Mouse (Mus musculus) hindbrain, postnatal 0 days (tissue): ENCODE measurements around the gene Sgcb. TPM values are rescaled to one million over a fixed set of nuclear protein-coding genes. Genes with fewer than 3 reads are reported as not detected.
A peak's percentile ranks its signal among the peaks of the same experiment; 100 is the strongest.

Experiments
- ATAC-seq: fragments of 200-750 bp; cut with Nextera tagmentation; 2 replicates; pipeline ENCODE4 v1.8.0; 2017; ENCODE audit warnings: mild to moderate bottlenecking, moderate TSS enrichment, moderate library complexity
- DNase-seq: peaks from one replicate; pipeline ENCODE4 v3.0.0-alpha.2; 2015; ENCODE audit warnings: low spot score
- H3K27ac ChIP-seq: fragments of 300-500 bp; sonication (generic); 2 replicates; pipeline ENCODE4 v1.5.1; 2014; ENCODE audit warnings: mild to moderate bottlenecking
- H3K27me3 ChIP-seq: fragments of 300-500 bp; sonication (generic); 2 replicates; pipeline ENCODE4 v1.6.1; 2014; ENCODE audit warnings: low read length, mixed read lengths; ENCODE audit not compliant: insufficient read depth
- H3K36me3 ChIP-seq: fragments of 300-500 bp; sonication (generic); 2 replicates; pipeline ENCODE4 v1.6.1; 2014; ENCODE audit warnings: low read length, mixed read lengths; ENCODE audit not compliant: insufficient read depth
- H3K4me1 ChIP-seq: fragments of 300-500 bp; sonication (generic); 2 replicates; pipeline ENCODE4 v1.6.1; 2014; ENCODE audit warnings: antibody characterized with exemption, low read length, mixed read lengths; ENCODE audit not compliant: insufficient read depth
- H3K4me2 ChIP-seq: fragments of 300-500 bp; sonication (generic); 2 replicates; pipeline ENCODE4 v1.6.1; 2014; ENCODE audit warnings: low read depth, mild to moderate bottlenecking, low read length, moderate library complexity, mixed read lengths
- H3K4me3 ChIP-seq: fragments of 300-500 bp; sonication (generic); 2 replicates; pipeline ENCODE4 v1.5.1; 2014; ENCODE audit warnings: low read length
- H3K9ac ChIP-seq: fragments of 300-500 bp; sonication (generic); replicated peaks from 2 replicates; pipeline ENCODE4 v1.6.1; 2014; ENCODE audit warnings: mild to moderate bottlenecking, low read length, moderate library complexity, mixed read lengths
- H3K9me3 ChIP-seq: fragments of 300-500 bp; sonication (generic); 2 replicates; pipeline ENCODE4 v1.6.1; 2016; ENCODE audit warnings: low read length, mixed read lengths
- CTCF ChIP-seq: IDR thresholded peaks from 2 replicates; pipeline ENCODE4 v1.5.1; 2016; ENCODE audit warnings: antibody characterized with exemption, control low read depth, low read depth
- WGBS: fragments of 180-500 bp; shearing (Covaris S2); extraction: QIAGEN DNeasy Blood & Tissue Kit; methylation state at CpG from one replicate; pipeline ENCODE4 v1.1.7; 2014; 5-methylcytosine and 5-hydroxymethylcytosine counted together
- polyA plus RNA-seq: library from polyadenylated mRNA; unstranded; fragments of >200 nt; fragmentation: Nextera tagmentation; extraction: Ambion mirVana; gene quantifications from 2 replicates; pipeline ENCODE4 v1.2.1, GENCODE M21; 2015
- total RNA-seq: library from RNA; depleted of rRNA; stranded (reverse); fragments of >200 nt; gene quantifications from 2 replicates; pipeline ENCODE4 v1.2.3, GENCODE M21; 2014

The Sgcb gene
- total and polyA plus RNA-seq, 2 experiments from 2014 or later, result 19.2 to 54.5 TPM

DNA sequence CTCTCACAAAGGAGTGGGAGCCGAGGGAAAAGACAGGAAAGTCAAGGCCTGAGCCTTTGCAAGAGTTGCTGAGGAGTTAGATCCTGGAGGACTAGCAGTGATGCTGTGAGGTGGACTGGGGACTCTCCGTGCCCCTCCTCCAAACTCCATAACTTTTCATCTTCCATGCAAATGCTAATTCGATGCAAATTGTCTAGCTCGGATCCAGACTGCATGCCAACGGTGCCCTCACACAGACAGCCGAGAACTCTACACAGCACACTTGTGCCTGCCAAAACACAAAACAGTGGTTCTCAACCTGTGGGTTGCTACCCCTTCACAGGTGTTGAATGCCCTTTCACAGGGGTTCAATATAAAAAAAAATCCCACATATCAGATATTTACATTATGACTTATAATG is 43.0 kb downstream of the Sgcb start:
- H3K27ac ChIP-seq, result no peak overlapping the region

DNA sequence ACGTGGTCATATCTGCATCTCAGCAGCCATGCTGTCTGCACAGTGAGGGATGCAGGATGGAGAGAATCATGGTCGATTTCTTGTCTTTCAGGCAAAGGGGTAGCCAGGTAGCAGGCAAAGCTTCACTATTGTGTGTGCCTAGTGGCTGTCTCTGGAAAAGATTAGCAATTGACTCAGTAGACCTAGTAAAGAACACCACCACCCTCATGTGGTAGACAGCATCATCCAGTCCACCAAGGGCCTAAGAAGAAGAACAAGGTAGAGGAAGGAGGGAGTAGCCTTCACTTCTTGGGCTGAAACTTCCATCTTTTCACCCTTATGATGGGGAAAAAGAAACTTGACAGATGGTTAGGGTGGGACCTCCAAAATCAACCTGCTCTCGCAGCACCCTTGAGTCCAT is 44.7 kb downstream of the Sgcb start:
- no peak overlapping the region for H3K27ac ChIP-seq
- H3K9me3 ChIP-seq, result no peaks in the 10 kb centered on the region
- peak; percentile 23 for TF ChIP-seq CTCF
- no peak overlapping the region for H3K4me2 ChIP-seq
- H3K4me3 ChIP-seq, result no peak overlapping the region
- no peak overlapping the region for H3K9ac ChIP-seq
- WGBS, result 80% methylated on average over 3 of the region's 3 CpGs
- ATAC-seq, result no peak
- no peak for DNase-seq
- H3K36me3 ChIP-seq, result no peaks in the 10 kb centered on the region
- H3K4me1 ChIP-seq, result no peaks in the 10 kb centered on the region
- no peaks in the 10 kb centered on the region for H3K27me3 ChIP-seq

More for the DNA sequence above, 43.0 kb downstream of the Sgcb start:
- WGBS, result 56% methylated on average over 6 of the region's 6 CpGs
- Histone ChIP-seq H3K4me3 (no peak overlapping the region), H3K27me3 (no peaks in the 10 kb centered on the region), H3K9me3 (no peaks in the 10 kb centered on the region), H3K4me2 (no peak overlapping the region), H3K36me3 (no peaks in the 10 kb centered on the region), H3K9ac (no peak overlapping the region), H3K4me1 (no peaks in the 10 kb centered on the region)
- ATAC-seq (no peak), DNase-seq (no peak)
- no peak for TF ChIP-seq CTCF

DNA sequence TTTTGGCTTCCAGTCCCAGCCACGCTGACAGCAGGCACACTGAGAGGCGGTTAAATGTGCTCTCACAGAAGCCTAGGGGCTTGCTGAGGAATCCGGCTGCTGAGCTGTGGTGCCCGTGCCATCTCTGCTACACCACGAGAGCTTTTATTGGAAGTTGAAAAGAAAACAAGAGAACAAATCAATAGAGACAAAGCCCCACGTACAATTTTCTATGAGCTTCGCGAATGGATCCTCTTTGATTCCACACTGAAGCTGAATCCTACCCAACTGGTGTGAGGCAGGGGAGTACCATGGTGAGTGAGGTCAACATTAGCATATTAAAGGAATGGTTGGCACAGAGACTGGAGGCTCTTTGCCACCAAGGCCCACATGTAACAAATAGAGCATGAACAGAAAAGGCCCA is 46.2 kb downstream of the Sgcb start:
- 21% methylated on average over 8 of the region's 8 CpGs for WGBS
- H3K27me3 ChIP-seq, result no peaks in the 10 kb centered on the region
- no peak overlapping the region for H3K4me3 ChIP-seq
- no peaks in the 10 kb centered on the region for H3K9me3 ChIP-seq
- H3K4me1 ChIP-seq, result no peaks in the 10 kb centered on the region
- ATAC-seq (peak; percentile 75), DNase-seq (peak; percentile 51)
- H3K27ac ChIP-seq, result no peak overlapping the region
- H3K36me3 ChIP-seq, result no peaks in the 10 kb centered on the region
- no peak for TF ChIP-seq CTCF
- H3K4me2 ChIP-seq, result no peak overlapping the region
- no peak overlapping the region for H3K9ac ChIP-seq

DNA sequence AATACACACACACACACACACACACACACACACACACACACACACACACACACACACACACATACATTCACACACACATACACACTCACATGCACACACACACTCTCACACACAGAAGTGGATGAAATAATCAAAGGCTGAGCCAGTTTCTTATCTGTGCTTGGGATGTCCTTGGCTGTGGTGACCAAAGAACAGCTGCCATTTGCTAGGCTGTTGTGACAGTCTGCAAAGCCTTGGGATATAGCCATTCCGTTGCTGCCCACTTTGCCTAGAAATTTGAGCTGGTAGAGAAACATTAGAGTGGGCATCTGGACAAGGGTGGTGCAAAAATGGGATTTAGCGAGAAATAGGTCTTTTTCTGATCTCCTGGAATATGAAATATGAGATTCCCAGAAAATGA is 47.6 kb downstream of the Sgcb start:
- no peak for DNase-seq
- no peak overlapping the region for H3K4me3 ChIP-seq
- no peak overlapping the region for H3K4me2 ChIP-seq
- no peaks in the 10 kb centered on the region for H3K4me1 ChIP-seq
- H3K9ac ChIP-seq, result no peak overlapping the region
- no peaks in the 10 kb centered on the region for H3K27me3 ChIP-seq
- H3K27ac ChIP-seq, result no peak overlapping the region
- no peaks in the 10 kb centered on the region for H3K9me3 ChIP-seq
- 69% methylated on average over 2 of the region's 2 CpGs for WGBS
- ATAC-seq, result no peak
- no peak for TF ChIP-seq CTCF
- no peaks in the 10 kb centered on the region for H3K36me3 ChIP-seq

DNA sequence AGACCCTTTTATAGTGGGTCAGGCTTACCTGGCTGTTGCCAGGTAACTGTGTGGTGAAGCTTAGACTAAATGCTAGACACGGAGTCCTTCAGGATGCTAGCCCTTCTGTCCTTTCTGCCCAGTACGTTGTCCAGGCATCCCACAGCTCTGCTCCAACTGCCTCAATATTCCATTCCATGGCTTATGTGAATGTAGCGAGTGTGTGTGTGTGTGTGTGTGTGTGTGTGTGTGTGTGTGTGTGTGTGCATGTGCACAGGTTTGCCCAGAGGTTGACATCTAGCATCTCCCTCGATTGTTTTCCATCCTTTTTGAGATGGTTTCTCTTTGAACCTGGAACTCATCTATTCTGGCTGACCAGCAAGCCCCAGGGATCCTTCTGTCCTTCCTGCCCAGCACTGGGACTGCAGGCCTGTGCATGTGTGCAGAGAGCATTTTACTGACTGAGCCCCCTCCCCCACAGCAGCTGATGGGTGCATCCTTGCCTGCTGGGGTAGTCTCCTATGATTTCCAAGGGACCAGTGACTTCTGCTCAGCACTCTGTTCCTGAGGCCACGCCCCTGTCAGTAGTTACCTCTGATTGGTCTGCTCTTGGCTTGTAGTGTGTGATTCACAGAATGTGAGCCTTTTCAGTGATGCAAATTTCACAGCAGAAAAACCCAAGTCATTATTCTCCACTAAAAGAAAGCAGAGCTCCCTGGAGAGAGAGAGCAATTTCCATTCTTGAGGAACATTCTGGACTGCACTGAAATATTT is 48.5 kb downstream of the Sgcb start:
- H3K4me3 ChIP-seq, result no peak overlapping the region
- no peaks in the 10 kb centered on the region for H3K27me3 ChIP-seq
- no peak overlapping the region for H3K9ac ChIP-seq
- DNase-seq (peak; percentile 51), ATAC-seq (peak; percentile 69)
- peak overlapping the region; percentile 15; the same call in 1 of the 2 replicates for H3K27ac ChIP-seq
- H3K4me1 ChIP-seq, result no peaks in the 10 kb centered on the region
- no peaks in the 10 kb centered on the region for H3K36me3 ChIP-seq
- H3K4me2 ChIP-seq, result no peak overlapping the region
- no peak for TF ChIP-seq CTCF
- H3K9me3 ChIP-seq, result no peaks in the 10 kb centered on the region
- WGBS, result 59% methylated on average over 5 of the region's 5 CpGs

DNA sequence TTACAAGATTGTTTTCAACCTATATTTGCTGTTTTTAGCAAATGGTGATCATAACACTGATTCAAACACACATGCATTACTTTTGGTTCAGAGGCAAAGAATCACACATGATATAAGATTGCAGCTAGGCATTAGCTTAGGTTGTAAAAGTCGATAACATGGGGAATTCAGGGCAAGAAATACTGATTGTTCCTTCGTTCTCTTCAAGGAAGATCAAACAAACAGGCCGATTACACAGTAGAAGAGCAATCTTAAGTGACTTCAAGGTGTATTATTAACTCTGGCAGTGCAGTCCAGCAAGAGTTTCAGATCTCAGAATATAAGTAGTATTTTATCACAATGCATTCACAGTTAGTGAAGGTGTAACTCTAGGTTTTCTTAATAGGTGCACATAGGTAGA is 60.5 kb downstream of the Sgcb start:
- H3K9me3 ChIP-seq, result no peaks in the 10 kb centered on the region
- no peak overlapping the region for H3K9ac ChIP-seq
- H3K4me1 ChIP-seq, result no peaks in the 10 kb centered on the region; the same call in 1 of the 2 replicates
- no peak overlapping the region for H3K27ac ChIP-seq
- H3K36me3 ChIP-seq, result no peaks in the 10 kb centered on the region
- ATAC-seq, result no peak
- no peak for DNase-seq
- 78% methylated on average over 3 of the region's 3 CpGs for WGBS
- H3K4me3 ChIP-seq, result no peak overlapping the region
- no peaks in the 10 kb centered on the region for H3K27me3 ChIP-seq
- no peak overlapping the region for H3K4me2 ChIP-seq
- TF ChIP-seq CTCF, result no peak

DNA sequence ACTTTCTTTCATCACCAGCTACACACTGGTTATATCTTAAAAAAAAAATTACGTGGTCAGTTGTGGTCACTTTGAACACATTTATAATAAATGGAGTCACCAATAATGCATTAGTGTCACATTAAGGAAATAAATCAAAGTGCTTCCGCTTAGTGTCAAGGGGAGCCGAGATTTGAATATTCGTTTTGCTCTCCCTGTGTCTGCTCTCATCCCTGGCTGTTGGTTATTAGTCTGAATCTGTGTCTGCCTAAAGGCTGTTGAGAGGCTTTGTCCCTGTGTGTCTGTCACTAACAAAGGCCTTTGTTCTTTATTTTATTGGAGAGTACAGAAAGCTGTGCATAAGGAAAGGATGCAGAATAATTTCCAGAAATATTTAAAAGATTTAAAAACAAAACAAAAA is 61.0 kb downstream of the Sgcb start:
- WGBS, result 56% methylated on average over 4 of the region's 4 CpGs
- Histone ChIP-seq H3K4me1 (no peaks in the 10 kb centered on the region; the same call in 1 of the 2 replicates), H3K36me3 (no peaks in the 10 kb centered on the region), H3K4me3 (no peak overlapping the region), H3K9me3 (no peaks in the 10 kb centered on the region), H3K4me2 (no peak overlapping the region), H3K27me3 (no peaks in the 10 kb centered on the region), H3K27ac (no peak overlapping the region), H3K9ac (no peak overlapping the region)
- TF ChIP-seq CTCF, result no peak
- DNase-seq (no peak), ATAC-seq (no peak)
